ENCODE assay signal across 13 mouse cellular contexts in genomic region chr3:17825254-17825890, GRCm38 (mm10).
"Had no signal": no experiment of that assay in that cellular context is flagged by ENCODE, and none has a peak within 500 bp of the region (broad histone marks: within the 10 kb centered on the region; RNA-seq: fewer than 3 reads in every experiment).

No protein-coding gene starts in this region.

- H3K9me3 ChIP-seq: limb, embryonic 12.5 days; limb, embryonic 15.5 days had no signal

- H3K27ac ChIP-seq: limb, embryonic 12.5 days; limb, embryonic 15.5 days; liver, embryonic 14.5 days; macrophage had no signal

- H3K36me3 ChIP-seq: limb, embryonic 12.5 days; limb, embryonic 15.5 days had no signal

- H3K4me2 ChIP-seq: limb, embryonic 12.5 days; limb, embryonic 15.5 days; liver, embryonic 11.5 days; lung, embryonic 14.5 days had no signal

- H3K4me1 ChIP-seq: limb, embryonic 12.5 days; limb, embryonic 15.5 days had no signal

- H3K9ac ChIP-seq: limb, embryonic 12.5 days; limb, embryonic 15.5 days; liver, embryonic 14.5 days; liver, postnatal 0 days; lung, embryonic 14.5 days had no signal

- DNase-seq: kidney, adult 18-20 months; kidney, postnatal 4 days; left cerebral cortex, postnatal 4 days; liver, postnatal 0 days; thymus, adult 18-20 months; thymus, postnatal 36 days had no signal

- H3K4me3 ChIP-seq: limb, embryonic 12.5 days; limb, embryonic 15.5 days had no signal

- H3K27me3 ChIP-seq: limb, embryonic 12.5 days; limb, embryonic 15.5 days had no signal

- ATAC-seq: liver, postnatal 0 days; lung, postnatal 0 days had no signal
